Mouse (Mus musculus) heart, postnatal 14 days (tissue): ENCODE data around the gene St5. TPM values are rescaled to one million over a fixed set of nuclear protein-coding genes. Genes with fewer than 3 reads are reported as not detected.

Experiments used
- microRNA-seq, 2 experiments: library from miRNA; unstranded; fragments of <30 nt; microRNA quantifications; one replicate each; pipeline ENCODE4 v1.2.0; 2021 to 2022
- total RNA-seq, 2 experiments: library from RNA; stranded (reverse); gene quantifications; 2 replicates each; pipeline ENCODE4 v1.2.3; 2021

The St5 gene
- total RNA-seq, 2 experiments from 2014 or later: 33.5 to 35.2 TPM

Small RNA genes lying within 50 kb of the gene (microRNA-seq; reads per million reads assigned to microRNA genes)
- 0 reads per million in 2 experiments for gene Gm47284

Other genes starting within 250 kb of the St5 start
- gene Trim66, start 195.5 kb downstream of the St5 start, total RNA-seq: under 1 TPM; 0.02 to 0.12 TPM
- 100 to 1,000 TPM; 100 to 103 TPM for gene Rpl27a, start 184.5 kb downstream of the St5 start, total RNA-seq
- gene Akip1, start 85 bp upstream of the St5 start, total RNA-seq: 10 to 100 TPM; 12.1 to 12.4 TPM
- gene BC051019, start 20.2 kb upstream of the St5 start, total RNA-seq: under 1 TPM in 1 of 2 experiments, not detected in 1; 0.38 TPM
- not detected for gene Ascl3, start 28.1 kb upstream of the St5 start, total RNA-seq
- 10 to 100 TPM; 32.3 to 33.7 TPM for gene Tmem9b, start 49.3 kb upstream of the St5 start, total RNA-seq
- gene Nrip3, start 78.4 kb upstream of the St5 start, total RNA-seq: under 1 TPM; 0.20 to 0.29 TPM
- gene Scube2, start 162.1 kb upstream of the St5 start, total RNA-seq: 10 to 100 TPM; 15.4 to 15.6 TPM